Mouse (Mus musculus) ES-E14 (cell line): ENCODE measurements around the gene Mettl17. TPM values are rescaled to one million over a fixed set of nuclear protein-coding genes. Genes with fewer than 3 reads are reported as not detected.
"Not testable (repeated sequence)": the region's sequence is repeated elsewhere in the genome, so short reads cannot be mapped to it uniquely, and the experiment has no call there.

Source experiments
- DNase-seq: peaks from one replicate; pipeline ENCODE4 v3.0.0-alpha.2; 2013; ENCODE audit warnings: low read depth, low spot score
- H3K27ac ChIP-seq: 2 replicates; pipeline ENCODE4 v1.5.1; 2012; ENCODE audit warnings: low read depth, mild to moderate bottlenecking, low read length, moderate library complexity, mixed read lengths; ENCODE audit not compliant: poor library complexity, insufficient read depth, severe bottlenecking
- H3K36me3 ChIP-seq: 2 replicates; pipeline ENCODE4 v1.6.1; 2012; ENCODE audit warnings: mild to moderate bottlenecking, low read length, moderate library complexity, mixed read lengths; ENCODE audit not compliant: control insufficient read depth, poor library complexity, insufficient read depth, severe bottlenecking
- H3K4me1 ChIP-seq, 2 experiments: fragments of 150-350 bp in 1 of 2; sonication (generic) in 1 of 2; 2 replicates each; pipeline ENCODE4 v1.6.1; 2012; ENCODE audit warnings: low read length in 2 of 2, mild to moderate bottlenecking in 1 of 2, mixed read lengths in 1 of 2; ENCODE audit not compliant: control insufficient read depth in 2 of 2, insufficient read depth in 2 of 2, poor library complexity in 1 of 2
- H3K4me3 ChIP-seq, 2 experiments: fragments of 150-350 bp in 1 of 2; sonication (generic) in 1 of 2; 2 replicates each; pipeline ENCODE4 v1.5.1; 2012; ENCODE audit warnings: low read length in 2 of 2, low read depth in 1 of 2, mild to moderate bottlenecking in 1 of 2, mixed read lengths in 1 of 2; ENCODE audit not compliant: insufficient read depth in 1 of 2, poor library complexity in 1 of 2, severe bottlenecking in 1 of 2
- H3K9ac ChIP-seq: 2 replicates; pipeline ENCODE4 v1.6.1; 2012; ENCODE audit warnings: low read depth, mild to moderate bottlenecking, low read length, mixed read lengths; ENCODE audit not compliant: poor library complexity, insufficient read depth, severe bottlenecking
- H3K9me3 ChIP-seq: fragments of 150-350 bp; sonication (generic); 2 replicates; pipeline ENCODE4 v1.6.1; 2012; ENCODE audit warnings: low read depth, mild to moderate bottlenecking, low read length; ENCODE audit not compliant: control insufficient read depth, insufficient read depth
- CHD2 ChIP-seq: IDR thresholded peaks from 2 replicates; pipeline ENCODE4 v1.6.1; 2014; ENCODE audit warnings: mild to moderate bottlenecking, low read depth, low read length, inconsistent platforms
- HCFC1 ChIP-seq: IDR thresholded peaks from 2 replicates; pipeline ENCODE4 v1.6.1; 2012; ENCODE audit warnings: low read length, inconsistent platforms, borderline replicate concordance; ENCODE audit not compliant: insufficient read depth
- MAFK ChIP-seq: IDR thresholded peaks from 2 replicates; pipeline ENCODE4 v1.6.1; 2014; ENCODE audit warnings: mild to moderate bottlenecking, low read depth, low read length, inconsistent platforms; ENCODE audit not compliant: insufficient read depth
- ZC3H11A ChIP-seq: IDR thresholded peaks from 2 replicates; pipeline ENCODE4 v1.6.1; 2012; ENCODE audit warnings: low read depth, mild to moderate bottlenecking, inconsistent platforms, low read length, borderline replicate concordance
- ZNF384 ChIP-seq: IDR thresholded peaks from 2 replicates; pipeline ENCODE4 v1.6.1; 2012; ENCODE audit warnings: low read depth, low read length, inconsistent platforms
- in situ Hi-C, 2 experiments: fragments of 600-800 bp; cut with MboI; formaldehyde crosslinking; loops; one replicate each; pipeline ENCODE4 v1.15.1; 2025; ENCODE audit warnings: low sequenced_read_pairs in 2 of 2, inconsistent platforms in 1 of 2; ENCODE audit not compliant: unreplicated experiment in 2 of 2
- total RNA-seq: library from RNA; depleted of rRNA; stranded (reverse); fragments of 300-350 nt; gene quantifications from 2 replicates; pipeline ENCODE4 v1.2.3, GENCODE M21; 2012

Mettl17 gene
- total RNA-seq, 1 experiment: 19.7 TPM

GRCm38 (mm10) chr14:51846566-51846965, 38.1 kb upstream of the Mettl17 start:
- Histone ChIP-seq H3K4me3 (no peak overlapping the region), H3K36me3 (no peaks in the 10 kb centered on the region), H3K27ac (no peak overlapping the region), H3K4me1 (peaks cover 0 to 2% of the 10 kb centered on the region in 2 experiments; a peak in 1 of 4 replicates), H3K9me3 (no peaks in the 10 kb centered on the region), H3K9ac (no peak overlapping the region)
- DNase-seq: no peak
- TF ChIP-seq HCFC1 (no peak), MAFK (no peak), ZNF384 (no peak), ZC3H11A (no peak), CHD2 (no peak)
- in situ Hi-C loops: no loop called here

GRCm38 (mm10) chr14:51851006-51851405, 33.6 kb upstream of the Mettl17 start:
- H3K27ac ChIP-seq, H3K9me3 ChIP-seq, H3K4me3 ChIP-seq, H3K4me1 ChIP-seq, DNase-seq, in situ Hi-C loops, H3K36me3 ChIP-seq, H3K9ac ChIP-seq: not testable (repeated sequence)

GRCm38 (mm10) chr14:51853399-51853798, 31.2 kb upstream of the Mettl17 start, which contains the start of gene Ear6:
Gene Ear6 (plus strand): TSS chr14:51853699.
- TF ChIP-seq HCFC1 (no peak), MAFK (no peak)
- Histone ChIP-seq H3K4me3 (no peak within 1 kb of the TSS), H3K27ac (no peak within 1 kb of the TSS), H3K9me3 (no peaks in the 10 kb centered on the region), H3K36me3 (no peaks in the 10 kb centered on the region), H3K4me1 (no peaks in the 10 kb centered on the region), H3K9ac (no peak within 1 kb of the TSS)
- in situ Hi-C loops: no loop called here
- no peak for DNase-seq

- DNase-seq, H3K9me3 ChIP-seq, H3K4me1 ChIP-seq, H3K27ac ChIP-seq, H3K9ac ChIP-seq, in situ Hi-C loops, H3K36me3 ChIP-seq, H3K4me3 ChIP-seq: not testable (repeated sequence)
Observed at GRCm38 (mm10) chr14:51855280-51855679, 29.4 kb upstream of the Mettl17 start.

- H3K9me3 ChIP-seq, H3K27ac ChIP-seq, DNase-seq, H3K9ac ChIP-seq, in situ Hi-C loops, H3K4me3 ChIP-seq, H3K4me1 ChIP-seq, H3K36me3 ChIP-seq: not testable (repeated sequence)
Observed at GRCm38 (mm10) chr14:51863603-51864002, 21.0 kb upstream of the Mettl17 start.

- Histone ChIP-seq H3K27ac (no peak overlapping the region), H3K9ac (no peak overlapping the region), H3K36me3 (no peaks in the 10 kb centered on the region), H3K4me3 (no peak overlapping the region), H3K9me3 (no peaks in the 10 kb centered on the region), H3K4me1 (no peaks in the 10 kb centered on the region)
- DNase-seq: no peak
- in situ Hi-C loops: no loop called here
- TF ChIP-seq CHD2: no peak
- no peak for TF ChIP-seq MAFK
- no peak for TF ChIP-seq HCFC1
- TF ChIP-seq ZC3H11A: no peak
- no peak for TF ChIP-seq ZNF384
Observed at GRCm38 (mm10) chr14:51870756-51871155, 13.9 kb upstream of the Mettl17 start.
